Mouse (Mus musculus) adrenal gland, adult 8-10 months (tissue): ENCODE measurements around the gene Fxyd7. TPM values are rescaled to one million over a fixed set of nuclear protein-coding genes. Genes with fewer than 3 reads are reported as not detected.
A peak's percentile ranks its signal among the peaks of the same experiment; 100 is the strongest.

ENCODE experiments used
- DNase-seq: peaks from one replicate; pipeline ENCODE4 v3.0.0; 2022
- total RNA-seq, 4 experiments: library from RNA; stranded (reverse); gene quantifications; 2 replicates each; pipeline ENCODE4 v1.2.4; 2022

Fxyd7 gene
- total RNA-seq, 4 experiments from 2014 or later, result 2.0 to 4.1 (median 2.3) TPM

DNA sequence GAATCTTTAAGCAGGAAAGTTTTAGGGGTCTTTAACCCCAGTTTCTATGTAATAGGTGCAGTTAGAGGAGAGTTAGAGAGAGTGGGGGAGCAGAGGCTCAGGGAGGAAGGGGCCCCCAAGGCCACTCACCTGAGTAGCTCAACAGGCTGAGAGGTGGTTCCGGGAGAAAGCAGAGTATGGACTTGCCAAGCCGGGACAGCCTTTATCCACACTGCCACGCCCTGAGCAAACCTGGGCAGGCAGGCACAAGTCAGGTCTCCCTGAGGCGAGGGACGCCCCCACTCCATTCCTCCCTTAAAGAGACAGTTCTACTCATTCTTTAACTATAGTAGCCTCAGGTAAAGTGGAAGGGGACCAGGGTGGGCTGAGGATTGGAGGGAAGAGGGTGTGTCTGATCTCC lies 25.2 kb upstream of the Fxyd7 start, which contains the start of gene Fxyd3:
Gene Fxyd3, minus strand, starts transcription at position 213 of the 400 bp plus-strand sequence.
- no peak for DNase-seq

DNA sequence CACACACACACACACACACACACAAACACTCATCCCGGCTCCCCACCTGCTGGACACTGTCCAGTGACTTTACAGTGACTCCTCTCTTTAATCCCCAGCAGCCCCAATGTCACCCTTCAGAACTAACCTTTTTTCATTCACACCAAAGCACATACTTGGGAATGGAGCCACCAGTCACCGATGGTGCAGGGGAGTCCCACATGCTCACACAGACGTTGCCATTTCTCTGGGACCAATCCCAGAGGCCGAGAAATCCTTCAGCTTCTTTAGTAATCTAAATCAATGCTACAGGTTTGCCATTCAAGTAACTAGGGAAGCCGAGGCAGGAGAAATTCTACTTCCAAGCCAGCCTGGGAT lies 23.4 kb upstream of the Fxyd7 start:
- no peak for DNase-seq

DNA sequence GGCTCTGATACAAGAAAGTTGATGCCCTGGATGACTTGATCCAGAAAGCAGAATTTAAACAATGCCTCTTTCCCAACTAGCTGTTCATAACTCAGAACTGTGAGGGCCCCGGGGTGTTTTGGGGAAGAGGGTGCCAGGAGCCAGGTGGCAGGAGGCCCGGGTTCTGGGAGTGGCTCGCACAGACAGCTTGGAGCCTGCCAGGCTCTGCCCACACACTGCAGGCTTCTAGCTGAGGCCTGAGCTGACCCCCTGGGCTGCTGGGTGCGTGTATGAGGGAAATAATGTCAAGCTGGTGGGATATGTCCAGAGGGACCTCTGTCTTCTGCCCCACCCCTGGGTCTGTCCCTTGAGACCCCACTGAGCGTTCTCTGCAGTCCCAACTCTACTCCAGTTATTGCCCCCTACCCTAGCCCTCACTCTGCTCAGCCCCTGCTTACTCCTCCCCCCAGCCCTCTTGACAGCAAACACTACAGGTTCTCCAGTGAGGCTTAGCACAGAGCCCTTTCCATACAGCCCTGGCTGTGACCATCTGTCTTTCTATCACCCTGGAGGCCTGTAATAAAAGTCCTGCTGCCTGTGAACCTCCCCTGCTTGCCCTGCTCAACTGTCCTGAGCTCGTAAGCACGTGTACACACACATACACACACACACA lies 22.9 kb upstream of the Fxyd7 start:
- DNase-seq, result no peak

DNA sequence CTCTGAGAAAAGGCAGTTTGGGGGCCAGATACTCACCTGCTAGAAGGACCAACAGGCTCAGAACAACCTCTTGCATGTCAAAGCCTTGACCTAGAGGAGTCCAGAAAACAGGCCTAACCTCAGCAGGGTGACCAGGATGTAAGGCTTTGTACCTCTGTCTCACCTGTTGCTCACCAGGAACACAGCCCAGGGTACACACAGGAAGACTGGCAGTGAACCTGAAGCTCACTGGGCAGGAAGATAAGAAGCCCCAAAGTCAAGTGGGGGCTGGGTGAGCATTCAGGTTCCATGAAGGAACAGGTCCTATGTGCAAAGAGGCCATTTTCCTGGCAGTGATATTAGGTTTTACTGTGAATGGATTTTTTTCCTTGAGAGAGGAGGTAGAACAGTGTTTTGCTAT lies 22.3 kb upstream of the Fxyd7 start:
- DNase-seq, result no peak

DNA sequence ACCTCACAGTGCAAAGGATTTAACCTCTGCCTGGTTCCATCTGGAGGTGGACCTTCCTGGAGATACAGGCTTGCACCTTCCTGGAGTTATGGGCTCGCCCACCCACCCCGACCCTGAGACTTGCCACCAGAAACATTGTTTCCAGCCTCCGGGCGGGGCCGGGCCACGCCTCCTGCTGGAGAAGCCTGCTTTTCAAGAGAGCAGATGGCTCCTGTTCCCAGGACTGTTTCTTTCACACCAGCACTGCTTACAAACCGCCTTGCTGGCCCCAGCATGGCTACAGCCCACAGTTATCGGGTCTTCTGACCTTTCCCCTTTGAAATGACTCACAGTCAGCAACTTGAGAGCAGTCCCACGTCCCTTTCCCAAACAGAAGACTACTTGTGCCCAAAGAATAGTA lies 21.1 kb upstream of the Fxyd7 start:
- no peak for DNase-seq

DNA sequence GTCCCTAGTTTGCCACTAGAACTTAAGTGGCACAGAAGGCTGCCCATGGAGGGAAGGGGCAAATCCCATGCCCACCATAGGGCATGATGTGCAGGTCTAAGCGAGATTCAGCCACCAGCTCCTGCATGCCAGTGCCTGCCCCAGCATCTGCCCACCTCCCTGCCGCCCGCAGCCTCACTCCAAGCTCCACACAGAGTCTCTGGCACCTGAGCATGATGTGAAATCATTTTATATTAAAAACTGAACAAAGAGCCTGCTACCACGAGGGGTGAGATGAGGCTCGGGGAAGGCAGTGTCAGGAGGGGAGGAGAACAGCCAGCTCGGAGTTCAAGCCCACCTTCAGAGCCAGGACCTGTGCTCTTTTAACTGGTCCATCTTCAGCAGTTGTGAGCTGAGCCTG lies 19.1 kb upstream of the Fxyd7 start:
- DNase-seq, result no peak

DNA sequence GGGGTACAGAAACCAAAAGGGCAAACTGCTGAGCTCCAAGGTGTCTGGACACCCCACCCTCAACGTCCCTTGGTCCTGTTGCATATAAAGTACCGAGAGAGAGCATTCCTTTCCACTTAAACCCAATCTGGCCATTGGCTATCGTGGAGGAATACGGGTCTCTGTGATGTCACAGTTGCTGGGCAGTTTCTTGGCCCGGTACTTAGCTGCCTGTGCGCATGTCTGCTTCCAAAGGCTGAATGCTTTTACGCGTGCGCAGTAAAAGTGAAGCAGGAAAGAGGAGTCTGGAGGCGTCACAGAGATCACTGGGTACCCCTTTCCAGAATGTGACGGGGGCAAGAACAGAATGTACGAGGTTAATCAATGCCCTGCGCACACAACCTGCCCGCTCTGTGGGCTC lies 18.2 kb upstream of the Fxyd7 start:
- DNase-seq, result no peak

DNA sequence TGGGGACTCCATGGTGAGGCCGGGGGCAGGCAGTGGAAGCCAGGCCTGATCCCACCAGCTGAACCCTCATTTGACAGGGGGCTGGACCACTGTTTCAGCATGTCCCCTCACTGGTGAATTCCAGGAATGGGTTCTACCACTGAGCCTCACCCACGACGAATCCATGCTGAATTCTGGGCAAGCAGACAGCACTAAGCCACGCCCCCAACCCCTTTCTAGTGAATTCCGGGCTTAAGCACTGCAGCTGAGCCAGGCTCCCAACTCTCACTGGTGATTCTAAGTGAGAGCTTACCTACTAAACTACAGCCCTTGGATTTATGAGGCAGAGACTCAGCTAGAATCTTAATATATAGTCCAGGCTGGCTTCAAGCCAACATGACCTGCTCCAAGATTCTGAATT lies 16.6 kb upstream of the Fxyd7 start:
- DNase-seq, result no peak

DNA sequence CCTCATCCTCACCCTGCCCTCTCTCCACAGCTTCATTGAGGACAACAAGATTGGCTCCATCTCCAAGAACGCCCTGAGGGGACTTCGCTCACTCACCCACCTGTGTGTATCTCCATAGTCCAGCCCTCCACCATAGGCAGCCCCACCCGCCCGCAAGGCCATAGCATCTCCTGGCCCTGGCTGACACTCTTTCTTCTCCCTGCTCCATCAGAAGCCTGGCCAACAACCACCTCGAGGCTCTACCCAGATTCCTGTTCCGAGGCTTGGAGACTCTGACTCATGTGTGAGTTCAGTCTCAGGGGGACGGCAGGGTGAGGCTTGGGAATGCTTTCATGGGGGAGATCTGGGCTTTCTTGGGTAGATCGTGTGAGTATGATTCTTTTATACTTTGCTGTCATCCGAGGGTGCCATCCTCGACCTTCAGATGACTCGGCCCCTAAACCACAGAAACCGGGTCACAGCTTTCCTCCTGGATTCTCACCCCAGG lies 11.8 kb upstream of the Fxyd7 start:
- DNase-seq, result no peak

DNA sequence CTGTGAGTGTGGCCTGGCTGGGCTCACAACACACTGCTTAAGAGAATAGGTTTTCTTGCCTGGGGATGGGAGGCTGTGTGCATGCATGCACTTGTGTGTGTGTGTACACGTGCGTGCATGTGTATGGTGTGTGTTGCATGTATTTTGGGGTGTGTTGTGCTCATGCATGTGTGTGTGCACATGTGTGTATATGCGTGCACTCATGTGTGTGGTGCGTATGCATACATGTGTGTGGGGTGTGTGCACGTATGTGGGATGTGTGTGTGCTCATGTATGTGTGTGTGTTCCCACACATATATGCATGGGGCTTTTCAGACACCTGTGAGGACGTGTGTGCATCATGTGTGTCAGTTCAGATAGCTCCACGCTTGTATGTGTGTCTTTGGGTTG lies 9.3 kb upstream of the Fxyd7 start:
- no peak for DNase-seq

DNA sequence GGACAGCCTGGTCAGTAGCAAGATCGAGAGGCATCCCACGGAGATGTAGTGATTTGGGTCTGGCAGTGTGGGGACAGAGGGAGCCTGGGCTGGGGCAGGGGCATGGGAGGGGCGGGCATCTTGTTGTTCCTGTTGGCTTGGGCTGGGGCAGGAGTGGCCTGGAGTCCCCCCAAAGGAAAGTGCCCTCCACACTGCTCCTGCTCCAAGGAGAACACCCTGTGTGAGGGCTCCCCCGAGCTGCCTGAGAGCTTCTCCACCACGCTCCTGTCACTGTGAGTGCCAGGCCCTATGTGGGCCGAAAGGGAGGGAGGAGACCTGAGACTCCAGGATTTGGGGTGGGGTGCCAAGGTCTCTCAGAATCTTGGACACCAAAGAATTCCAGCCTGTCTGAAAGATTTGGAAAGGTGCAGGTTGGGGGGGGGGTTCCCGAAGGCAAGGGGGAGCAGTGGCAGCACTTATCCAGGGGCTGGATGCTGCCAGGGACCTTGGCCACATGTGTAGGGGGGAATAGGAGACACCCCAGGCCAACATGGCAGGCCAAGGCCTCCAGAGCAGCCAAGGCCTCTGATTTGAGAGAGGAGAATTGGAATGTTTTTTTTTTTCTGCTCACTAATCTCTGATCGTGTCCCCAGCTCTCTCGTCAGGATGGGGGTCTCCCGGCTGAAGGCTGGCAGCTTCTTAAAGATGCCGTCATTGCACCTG lies 8.8 kb upstream of the Fxyd7 start:
- DNase-seq, result no peak

DNA sequence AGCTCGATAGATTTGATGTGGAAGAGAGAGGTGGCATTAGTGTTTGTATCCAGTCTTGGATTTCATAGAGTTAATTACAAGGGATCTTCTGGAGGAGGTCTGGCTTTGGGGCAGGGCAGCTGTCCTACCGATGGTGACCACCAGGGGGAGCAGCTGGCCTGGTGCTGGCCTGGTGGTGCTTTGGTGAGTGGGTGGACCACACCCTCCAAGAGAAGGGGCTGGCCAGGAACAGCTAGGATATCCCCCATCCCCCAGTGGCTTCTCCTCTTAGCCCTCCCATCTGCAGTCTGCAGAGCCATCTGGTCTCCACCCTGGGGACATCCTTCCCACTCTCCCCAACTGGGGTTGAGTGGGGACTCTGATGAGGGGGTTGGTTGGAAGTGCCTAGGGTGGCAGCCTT lies 7.8 kb upstream of the Fxyd7 start, which contains the start of gene Lgi4:
Gene Lgi4, plus strand, starts transcription at position 235 of the 400 bp plus-strand sequence.
- peak; percentile 69 for DNase-seq

DNA sequence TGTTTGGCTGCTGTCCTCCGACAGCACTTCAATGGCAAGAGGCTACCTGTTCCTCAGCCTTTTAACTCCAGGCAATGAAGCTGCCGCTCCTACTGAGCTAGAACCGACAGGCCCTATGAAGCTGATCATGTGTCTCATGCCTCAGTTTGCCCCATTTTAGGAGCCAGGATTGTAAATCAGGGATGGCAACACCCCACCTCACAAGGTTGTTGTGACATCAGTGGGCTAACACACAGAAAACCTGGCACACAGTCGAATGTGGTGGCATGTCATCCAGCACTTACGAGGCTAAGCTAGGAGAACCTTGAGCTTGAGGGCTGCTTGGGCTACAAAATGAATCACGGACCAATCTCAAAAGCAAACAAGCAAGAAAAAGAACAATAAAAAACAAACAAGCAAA lies 6.9 kb upstream of the Fxyd7 start:
- no peak for DNase-seq

DNA sequence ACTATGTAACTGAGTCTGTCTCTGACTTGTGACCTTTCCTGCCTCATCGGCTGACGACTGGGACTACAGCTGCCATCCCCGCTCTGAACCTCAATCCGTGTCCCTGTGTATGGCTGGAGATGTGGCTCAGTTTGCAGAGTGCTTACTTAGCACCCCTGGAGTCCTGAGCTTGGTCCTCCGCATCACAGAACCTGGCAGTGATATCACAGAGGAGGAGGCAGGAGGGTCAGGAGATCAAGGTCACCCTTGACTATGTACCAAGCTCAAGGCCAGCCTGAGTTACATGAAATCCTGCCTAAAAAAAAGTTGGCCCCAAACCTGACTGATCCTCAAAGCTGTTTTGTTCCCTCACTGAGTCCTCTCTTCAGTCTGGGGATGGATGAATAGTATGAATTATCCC lies 6.5 kb upstream of the Fxyd7 start:
- no peak for DNase-seq

DNA sequence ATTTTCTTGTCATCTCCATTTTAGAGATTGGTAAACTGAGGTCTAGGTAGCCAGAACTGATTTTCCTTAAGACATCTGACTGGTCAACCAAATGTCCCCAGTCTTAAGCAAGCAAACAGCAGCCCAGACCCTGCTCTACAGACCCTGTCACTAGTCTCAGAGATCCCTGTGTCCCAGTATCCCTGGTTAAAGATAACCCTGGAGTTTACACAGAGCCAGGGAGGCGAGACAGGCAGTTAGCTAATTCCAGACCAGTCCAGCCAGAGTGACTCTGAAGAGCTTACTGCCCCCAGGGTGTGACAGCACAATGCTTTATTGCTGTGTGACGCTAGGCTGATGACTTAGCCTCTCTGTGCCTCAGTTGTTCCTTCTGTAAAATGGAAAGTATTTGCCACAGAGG lies 5.8 kb upstream of the Fxyd7 start, which contains the start of gene Fxyd1:
Gene Fxyd1, minus strand, starts transcription at position 129 of the 400 bp plus-strand sequence.
- DNase-seq, result no peak

DNA sequence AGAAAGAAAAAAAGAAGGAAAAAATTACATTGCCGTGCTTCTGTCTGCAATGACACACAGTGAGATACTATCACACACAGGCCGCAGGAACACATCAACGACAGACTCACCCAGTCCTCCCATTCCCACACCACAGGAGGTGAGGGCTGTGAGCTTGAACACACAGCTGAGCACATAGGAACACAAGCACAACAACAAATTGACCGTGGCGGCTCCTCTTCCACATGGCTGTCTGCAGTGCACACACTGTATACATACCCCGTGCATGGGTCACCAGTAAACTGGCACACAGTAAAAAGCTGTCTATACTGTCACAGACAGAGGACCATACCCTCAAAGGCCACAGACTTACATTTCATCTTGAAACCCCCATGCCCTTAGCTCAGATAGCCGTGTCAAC lies 5.2 kb upstream of the Fxyd7 start:
- no peak for DNase-seq

DNA sequence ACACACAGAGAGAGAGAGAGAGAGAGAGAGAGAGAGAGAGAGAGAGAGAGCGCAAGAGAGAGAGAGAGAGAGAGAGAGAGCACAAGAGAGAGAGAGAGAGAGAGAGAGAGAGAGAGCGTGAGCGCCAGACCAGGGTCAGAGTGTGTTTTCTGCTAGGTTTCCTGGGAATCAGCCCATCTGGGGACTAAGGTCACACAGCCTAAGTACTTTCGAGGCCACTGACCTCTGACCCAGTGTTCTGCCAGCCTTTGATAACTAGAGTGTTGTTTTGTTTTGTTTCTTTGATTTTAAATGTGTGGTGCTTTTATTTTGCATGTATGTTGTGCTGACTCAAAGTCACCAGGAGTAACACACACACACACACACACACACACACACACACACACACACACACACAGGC lies 4.6 kb upstream of the Fxyd7 start:
- DNase-seq, result no peak

DNA sequence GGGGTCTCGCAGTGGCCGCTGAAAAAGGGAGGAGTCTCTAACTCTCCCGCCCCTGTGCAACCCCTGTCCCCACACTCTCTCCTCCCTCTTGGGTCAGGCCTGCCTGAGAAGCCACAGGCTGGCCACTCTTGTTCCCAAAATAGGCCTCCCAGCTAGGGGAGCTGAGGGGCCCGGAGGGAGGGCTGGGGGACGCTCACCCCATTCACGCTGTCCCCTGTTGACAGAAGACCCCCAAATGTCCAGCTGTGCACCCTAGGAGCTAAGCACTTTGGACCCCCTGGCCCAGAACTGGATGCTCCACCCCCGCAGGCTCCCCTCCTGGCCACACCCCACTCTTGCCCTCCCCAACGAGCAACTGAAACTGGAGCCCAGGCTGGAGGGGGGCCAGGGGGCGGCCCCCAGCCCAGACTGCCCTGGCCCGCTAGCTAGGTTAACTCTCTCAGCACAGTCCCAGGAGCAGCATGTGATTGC lies 4.1 kb upstream of the Fxyd7 start:
- peak; percentile 73 for DNase-seq

DNA sequence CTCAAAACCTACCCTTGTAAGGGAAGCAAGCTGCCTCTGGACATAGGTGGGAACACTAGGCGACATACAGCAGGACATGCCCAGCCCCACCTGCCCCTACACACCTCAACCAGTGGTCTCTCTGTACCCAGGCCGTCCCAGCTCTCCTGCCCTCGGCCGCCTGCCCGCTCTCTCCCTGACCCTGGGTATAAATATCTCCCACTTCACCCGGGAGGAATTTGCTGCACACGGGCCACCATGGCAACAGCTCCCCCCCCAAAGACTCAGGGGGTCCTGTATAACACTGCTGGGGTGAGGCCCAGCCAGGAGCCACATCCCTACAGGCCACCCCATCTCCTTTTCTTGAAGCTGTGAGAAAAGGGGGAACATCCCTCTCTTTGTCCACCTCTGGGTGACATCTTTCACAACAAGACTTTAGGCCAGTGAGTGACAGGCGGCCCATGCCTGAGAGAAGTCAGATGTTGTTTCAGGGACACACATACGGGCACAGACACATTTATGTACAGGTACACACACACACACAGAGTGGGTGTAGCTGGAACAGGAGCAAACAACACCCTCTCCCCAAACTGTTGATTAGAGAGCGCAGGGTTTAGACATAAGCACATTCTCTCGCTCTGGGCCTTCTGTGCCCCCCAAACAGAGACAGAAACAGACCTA lies 3.5 kb upstream of the Fxyd7 start:
- DNase-seq, result no peak

DNA sequence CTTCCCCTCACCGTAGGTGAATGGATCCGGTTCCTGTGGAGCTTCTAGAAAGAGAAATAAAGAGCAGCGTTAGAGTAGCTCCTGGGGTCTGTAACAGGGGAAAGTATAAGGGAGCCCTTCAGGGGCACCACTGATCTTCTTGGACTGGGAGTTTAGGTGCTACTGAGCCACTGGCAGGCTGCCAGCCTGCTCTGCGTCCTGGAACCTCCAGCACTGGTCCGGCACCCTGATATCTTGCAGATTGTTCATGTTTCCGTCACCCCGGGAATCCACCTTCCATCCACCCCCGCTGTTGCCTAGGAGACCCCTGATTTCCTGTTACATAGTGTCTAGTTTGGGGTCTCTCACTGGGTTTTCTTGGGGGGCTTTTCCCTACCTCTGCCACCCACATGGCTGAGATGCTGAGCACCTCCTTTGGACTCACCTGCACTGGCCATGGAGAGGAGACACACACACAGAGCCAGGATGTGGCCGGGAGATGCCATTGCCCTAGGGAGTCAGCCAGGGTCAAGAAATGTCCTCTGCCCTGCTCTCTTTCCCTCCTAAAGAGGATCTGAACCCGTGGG lies 2.7 kb upstream of the Fxyd7 start:
- no peak for DNase-seq

DNA sequence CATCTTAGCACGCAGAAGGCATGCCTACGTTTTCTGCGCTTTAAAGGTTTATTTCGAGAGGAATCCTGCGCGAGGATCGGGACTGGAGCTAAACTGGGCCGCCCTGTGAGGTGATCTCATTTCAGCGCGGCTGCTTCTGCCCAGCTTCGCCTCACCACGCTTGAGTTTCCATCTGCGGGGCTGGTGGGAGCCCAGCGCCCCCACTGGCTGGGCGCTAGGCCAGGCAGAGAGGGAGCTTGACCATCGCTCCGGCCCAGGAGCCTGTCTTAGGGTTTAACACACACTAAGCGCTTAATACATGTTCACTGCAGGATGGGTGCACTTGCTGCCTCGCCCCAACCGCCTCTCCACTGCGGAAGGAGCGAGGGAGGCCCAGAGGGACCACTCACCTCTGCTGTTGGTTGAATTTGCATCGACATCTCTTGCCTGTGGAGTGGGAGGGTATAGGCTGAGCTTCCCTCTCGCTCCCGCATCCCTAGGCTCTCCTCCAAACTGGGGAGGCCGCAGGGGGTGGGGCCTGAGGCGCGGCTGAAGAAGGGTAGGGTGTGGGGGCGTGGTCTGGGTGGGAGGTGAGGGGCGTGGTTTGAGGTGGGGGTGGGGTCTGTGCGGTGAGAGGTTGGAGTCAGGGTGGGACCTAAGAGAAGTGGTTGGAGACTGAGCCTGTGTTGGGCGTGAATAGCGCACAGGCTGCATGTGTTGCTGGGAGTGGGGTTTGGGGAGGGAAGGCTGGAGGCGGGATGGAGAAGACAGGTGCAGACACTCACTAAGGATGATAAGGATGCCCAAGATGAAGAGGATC lies 1.6 kb upstream of the Fxyd7 start:
- DNase-seq, result no peak

DNA sequence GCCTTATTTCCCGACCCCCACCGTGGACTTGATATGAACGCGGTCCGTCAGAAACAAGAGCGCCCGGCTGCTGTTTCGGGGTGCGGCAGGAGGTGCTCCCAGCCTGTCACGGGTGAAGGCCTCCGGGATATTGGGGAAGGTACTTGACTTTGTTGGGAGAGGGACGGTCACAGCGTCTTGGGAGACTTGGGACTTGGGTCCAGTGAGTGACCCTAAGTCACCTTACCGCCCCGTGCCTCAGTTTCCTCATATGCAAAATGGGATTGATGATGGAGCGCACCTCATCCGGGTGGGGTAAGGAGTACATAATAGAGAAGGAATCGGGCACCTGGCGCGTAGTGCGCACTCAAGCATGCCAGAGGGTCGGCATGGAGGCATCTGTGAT lies 976 bp upstream of the Fxyd7 start:
- no peak for DNase-seq
